Mouse (Mus musculus) kidney, postnatal 0 days (tissue): ENCODE measurements around the gene Lyzl6. TPM values are rescaled to one million over a fixed set of nuclear protein-coding genes. Genes with fewer than 3 reads are reported as not detected.
"Not testable (repeated sequence)": the region's sequence is repeated elsewhere in the genome, so short reads cannot be mapped to it uniquely, and the experiment has no call there.

ENCODE experiments used
- ATAC-seq: fragments of 200-750 bp; cut with Nextera tagmentation; replicated peaks from 2 replicates; pipeline ENCODE4 v1.8.0; 2017; ENCODE audit warnings: low read depth, moderate number of reproducible peaks, moderate TSS enrichment, moderate library complexity; ENCODE audit not compliant: low FRiP score
- DNase-seq: peaks from one replicate; pipeline ENCODE4 v3.0.0-alpha.2; 2016; ENCODE audit warnings: low spot score
- H3K27ac ChIP-seq: fragments of 300-500 bp; sonication (generic); 2 replicates; pipeline ENCODE4 v1.5.1; 2014; ENCODE audit warnings: mild to moderate bottlenecking
- H3K27me3 ChIP-seq: fragments of 300-500 bp; sonication (generic); 2 replicates; pipeline ENCODE4 v1.6.1; 2014; ENCODE audit warnings: low read length, mixed read lengths; ENCODE audit not compliant: insufficient read depth
- H3K36me3 ChIP-seq: fragments of 300-500 bp; sonication (generic); 2 replicates; pipeline ENCODE4 v1.6.1; 2014; ENCODE audit warnings: low read length, mixed read lengths; ENCODE audit not compliant: insufficient read depth
- H3K4me1 ChIP-seq: fragments of 300-500 bp; sonication (generic); replicated peaks from 2 replicates; pipeline ENCODE4 v1.6.1; 2014; ENCODE audit warnings: antibody characterized with exemption, low read length, mixed read lengths; ENCODE audit not compliant: insufficient read depth
- H3K4me2 ChIP-seq: fragments of 300-500 bp; sonication (generic); 2 replicates; pipeline ENCODE4 v1.6.1; 2014; ENCODE audit warnings: mild to moderate bottlenecking, low read length, moderate library complexity, mixed read lengths
- H3K4me3 ChIP-seq: fragments of 300-500 bp; sonication (generic); replicated peaks from 2 replicates; pipeline ENCODE4 v1.5.1; 2014; ENCODE audit warnings: low read depth, low read length
- H3K9ac ChIP-seq: fragments of 300-500 bp; sonication (generic); 2 replicates; pipeline ENCODE4 v1.6.1; 2014; ENCODE audit warnings: low read depth, low read length
- H3K9me3 ChIP-seq: fragments of 300-500 bp; sonication (generic); replicated peaks from 2 replicates; pipeline ENCODE4 v1.6.1; 2016; ENCODE audit warnings: low read length, inconsistent platforms, mixed read lengths
- CTCF ChIP-seq: IDR thresholded peaks from 2 replicates; pipeline ENCODE4 v1.5.1; 2016; ENCODE audit warnings: antibody characterized with exemption, low read depth, mild to moderate bottlenecking, moderate library complexity
- WGBS: fragments of 180-500 bp; shearing (Covaris S2); extraction: QIAGEN DNeasy Blood & Tissue Kit; methylation state at CpG from one replicate; pipeline ENCODE4 v1.1.7; 2014; 5-methylcytosine and 5-hydroxymethylcytosine counted together
- polyA plus RNA-seq: library from polyadenylated mRNA; unstranded; fragments of >200 nt; fragmentation: Nextera tagmentation; extraction: Ambion mirVana; gene quantifications from 2 replicates; pipeline ENCODE4 v1.2.1, GENCODE M21; 2015

Lyzl6 gene
- polyA plus RNA-seq, result not detected in 2 replicates

DNA sequence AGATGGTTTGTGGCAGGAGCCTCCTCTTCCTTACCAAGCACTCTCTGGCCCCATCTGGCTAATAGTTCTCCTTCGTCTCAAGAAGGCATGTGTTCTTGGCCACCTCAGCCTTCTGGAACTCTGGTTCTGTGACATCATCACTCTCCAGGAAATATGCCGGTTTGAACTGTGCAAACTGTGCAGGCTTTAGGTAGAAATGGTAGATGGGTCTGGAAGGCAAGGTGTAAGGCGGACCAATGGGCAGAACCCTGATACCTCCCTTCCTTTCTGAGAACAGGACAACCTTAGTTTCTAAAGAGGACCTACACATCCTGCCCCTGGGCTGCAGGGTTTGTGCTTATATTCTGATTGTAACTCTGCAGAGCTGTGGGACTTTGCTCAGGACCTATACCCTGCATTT is at the start of gene Lyzl6:
Gene Lyzl6 (minus strand): TSS at position 101 of the 400 bp plus-strand sequence.
- 75% methylated on average over 3 of the region's 3 CpGs for WGBS

GRCm38 (mm10) chr11:103686706-103687105 is 48.0 kb upstream of the Lyzl6 start:
- whole genome bisulfite sequencing, result 65% methylated on average over 6 of the region's 6 CpGs
- Histone ChIP-seq H3K4me2 (no peak overlapping the region), H3K9ac (no peak overlapping the region), H3K4me1 (peaks cover 4% of the 10 kb centered on the region; the same call in 1 of the 2 replicates), H3K9me3 (no peaks in the 10 kb centered on the region), H3K27ac (peak overlapping the region; percentile 31; the same call in 1 of the 2 replicates), H3K4me3 (no peak overlapping the region), H3K27me3 (no peaks in the 10 kb centered on the region), H3K36me3 (peaks cover 58% of the 10 kb centered on the region)
- ATAC-seq (no peak), DNase-seq (no peak)
- TF ChIP-seq CTCF, result no peak

More for the DNA sequence above, at the start of gene Lyzl6:
- no peaks in the 10 kb centered on the region for H3K9me3 ChIP-seq
- H3K27ac ChIP-seq, result no peak within 1 kb of the TSS
- no peak for ATAC-seq
- no peaks in the 10 kb centered on the region for H3K36me3 ChIP-seq
- no peak for TF ChIP-seq CTCF
- no peaks in the 10 kb centered on the region for H3K4me1 ChIP-seq
- H3K4me3 ChIP-seq, result no peak within 1 kb of the TSS
- DNase-seq, result no peak
- no peak within 1 kb of the TSS for H3K4me2 ChIP-seq
- no peaks in the 10 kb centered on the region for H3K27me3 ChIP-seq
- H3K9ac ChIP-seq, result no peak within 1 kb of the TSS

GRCm38 (mm10) chr11:103685261-103685736 is 46.6 kb upstream of the Lyzl6 start:
- Histone ChIP-seq H3K27ac (no peak overlapping the region), H3K36me3 (peaks cover 64% of the 10 kb centered on the region), H3K4me3 (no peak overlapping the region), H3K9me3 (no peaks in the 10 kb centered on the region), H3K9ac (no peak overlapping the region), H3K27me3 (no peaks in the 10 kb centered on the region), H3K4me1 (peaks cover 4% of the 10 kb centered on the region; the same call in 1 of the 2 replicates), H3K4me2 (no peak overlapping the region)
- DNase-seq (no peak), ATAC-seq (no peak)
- TF ChIP-seq CTCF, result no peak
- 83% methylated on average over 7 of the region's 7 CpGs for WGBS

- Histone ChIP-seq H3K4me1 (no peaks in the 10 kb centered on the region), H3K27me3 (no peaks in the 10 kb centered on the region), H3K36me3 (peaks cover 73% of the 10 kb centered on the region), H3K4me2 (no peak overlapping the region), H3K9me3 (no peaks in the 10 kb centered on the region), H3K27ac (no peak overlapping the region), H3K4me3 (no peak overlapping the region), H3K9ac (no peak overlapping the region)
- ATAC-seq (no peak; the same call in 1 of the 2 replicates), DNase-seq (no peak)
- WGBS, result 82% methylated on average over 11 of the region's 11 CpGs
- no peak for TF ChIP-seq CTCF
These were observed 45.1 kb upstream of the Lyzl6 start for GRCm38 (mm10) chr11:103683667-103684334.

GRCm38 (mm10) chr11:103677042-103677441 is 38.4 kb upstream of the Lyzl6 start:
- peak; percentile 37 for DNase-seq
- ATAC-seq, H3K4me3 ChIP-seq, H3K27ac ChIP-seq, H3K4me2 ChIP-seq, H3K4me1 ChIP-seq, H3K27me3 ChIP-seq, H3K9me3 ChIP-seq, H3K9ac ChIP-seq: not testable (repeated sequence)
- WGBS, result 32% methylated on average over 2 of the region's 2 CpGs
- TF ChIP-seq CTCF, result peak; percentile 65
- peaks cover 32% of the 10 kb centered on the region for H3K36me3 ChIP-seq

DNA sequence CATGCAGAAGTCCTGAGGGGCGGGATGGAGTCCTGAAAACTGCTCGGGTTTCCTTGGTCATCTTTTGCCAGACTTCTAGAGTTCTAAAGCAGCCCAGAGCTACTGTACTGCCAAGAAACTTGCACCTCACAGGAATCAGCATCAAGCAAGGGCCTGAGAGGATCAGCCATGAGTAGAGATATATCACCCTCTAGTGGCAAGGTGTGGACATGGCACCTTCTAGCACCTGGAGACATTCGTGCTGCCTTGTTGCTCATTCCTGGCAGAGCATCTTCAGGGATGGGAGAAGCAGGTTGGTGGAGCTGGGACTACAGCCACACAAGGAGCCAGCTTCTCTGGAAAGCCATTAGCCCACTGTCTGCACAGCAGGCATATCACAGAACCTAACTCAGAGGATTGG is 36.9 kb upstream of the Lyzl6 start:
- H3K4me1 ChIP-seq, result no peaks in the 10 kb centered on the region
- no peak overlapping the region for H3K9ac ChIP-seq
- TF ChIP-seq CTCF, result peak; percentile 88
- peaks cover 22% of the 10 kb centered on the region for H3K36me3 ChIP-seq
- H3K4me2 ChIP-seq, result no peak overlapping the region
- no peaks in the 10 kb centered on the region for H3K27me3 ChIP-seq
- no peak for ATAC-seq
- 46% methylated on average over 3 of the region's 3 CpGs for WGBS
- DNase-seq, result peak; percentile 75
- H3K9me3 ChIP-seq, result no peaks in the 10 kb centered on the region
- H3K4me3 ChIP-seq, result no peak overlapping the region
- no peak overlapping the region for H3K27ac ChIP-seq
